Mouse (Mus musculus) cerebellum, adult 2 months (tissue): ENCODE measurements around the gene Rcbtb1. TPM values are rescaled to one million over a fixed set of nuclear protein-coding genes. Genes with fewer than 3 reads are reported as not detected.

Experiments
- DNase-seq, 2 experiments: peaks; one replicate each; pipeline ENCODE4 v3.0.0; 2021
- H3K27ac ChIP-seq: fragments of 200-500 bp; 2 replicates; pipeline ENCODE4 v1.5.1; 2012; ENCODE audit warnings: low read length, control low read depth, inconsistent platforms; ENCODE audit not compliant: insufficient read depth
- H3K27me3 ChIP-seq: fragments of 200-500 bp; 2 replicates; pipeline ENCODE4 v1.6.1; 2012; ENCODE audit warnings: inconsistent platforms, mild to moderate bottlenecking, low read length, moderate library complexity; ENCODE audit not compliant: control insufficient read depth, insufficient read depth
- H3K4me1 ChIP-seq: fragments of 200-500 bp; 2 replicates; pipeline ENCODE4 v1.6.1; 2011; ENCODE audit warnings: low read length; ENCODE audit not compliant: control insufficient read depth, insufficient read depth
- H3K4me3 ChIP-seq: fragments of 200-500 bp; replicated peaks from 2 replicates; pipeline ENCODE3; 2011; ENCODE audit warnings: mild to moderate bottlenecking, low read depth, low read length, control low read depth; ENCODE audit not compliant: insufficient read depth
- CTCF ChIP-seq: fragments of 200-500 bp; IDR thresholded peaks from 2 replicates; pipeline ENCODE4 v1.5.1; 2011; ENCODE audit warnings: low read depth, mild to moderate bottlenecking, control low read depth, low read length, moderate library complexity, borderline replicate concordance; ENCODE audit not compliant: insufficient read depth
- POLR2A ChIP-seq: fragments of 200-500 bp; IDR thresholded peaks from 2 replicates; pipeline ENCODE4 v1.6.1; 2011; ENCODE audit warnings: low read length, control low read depth, borderline replicate concordance; ENCODE audit not compliant: insufficient read depth
- WGBS: fragments of 180-500 bp; shearing (Covaris S2); methylation state at CpG from one replicate; pipeline ENCODE4 v1.1.7; 2018; 5-methylcytosine and 5-hydroxymethylcytosine counted together
- polyA plus RNA-seq: library from polyadenylated mRNA; depleted of rRNA; stranded (reverse); fragments of >200 nt; gene quantifications from 2 replicates; pipeline ENCODE4 v1.2.3, GENCODE M21; 2012; rRNA removed

Gene Rcbtb1
- 51.1 and 54.4 TPM in 2 replicates for polyA plus RNA-seq

DNA sequence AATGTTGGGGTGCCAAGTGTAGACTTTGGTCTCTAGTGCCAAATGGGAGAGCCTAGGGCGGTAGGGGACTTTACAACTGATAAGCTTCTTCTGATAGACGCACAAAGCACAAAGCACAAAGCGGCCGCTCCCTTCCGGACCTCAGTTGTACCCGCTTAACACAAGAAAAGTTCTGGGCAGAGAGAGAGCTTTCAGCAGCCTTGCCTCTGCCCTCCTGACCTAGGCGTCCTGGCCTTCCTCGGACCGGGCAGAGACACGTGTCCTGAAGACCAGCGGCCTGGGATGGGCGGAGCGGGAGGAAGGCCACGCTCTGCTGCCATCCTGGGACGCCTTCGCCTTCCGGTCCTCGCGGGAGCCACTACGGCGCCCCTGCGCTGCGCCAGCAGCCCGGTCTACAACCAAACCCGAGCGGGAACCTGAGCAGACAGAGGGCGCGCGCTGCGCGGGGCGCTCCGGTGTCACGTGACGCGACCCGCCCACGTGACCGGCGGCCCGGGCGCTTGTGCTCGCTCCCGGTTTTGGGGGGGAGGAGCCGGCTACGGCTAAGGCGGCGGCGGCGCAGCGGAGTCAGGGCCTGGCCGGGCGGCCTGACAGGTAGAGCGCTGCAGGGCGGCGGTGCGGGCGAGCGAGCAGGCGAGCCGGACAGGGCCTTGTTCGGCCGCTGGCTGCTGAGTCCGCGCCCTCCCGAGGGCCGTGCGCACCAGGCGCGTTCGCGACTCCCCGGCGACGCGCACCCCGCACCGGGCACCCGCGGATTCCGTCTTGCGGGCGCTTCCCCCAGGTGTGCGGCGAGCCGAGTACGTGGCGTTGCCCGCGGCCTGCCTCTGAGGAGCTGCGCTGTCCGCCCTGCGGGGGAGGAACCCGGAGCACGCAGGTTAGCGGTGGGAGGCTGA lies at the start of gene Rcbtb1:
Rcbtb1 (plus strand) TSS at position 499 of the 893 bp plus-strand sequence.
- WGBS: under 1% methylated on average over 88 of the region's 96 CpGs
- H3K27me3 ChIP-seq: no peaks in the 10 kb centered on the region
- DNase-seq: peak; percentile 95
- TF ChIP-seq POLR2A (peak; percentile 42), CTCF (peak; percentile 28; the same call in 1 of the 2 replicates)
- H3K27ac ChIP-seq: peak within 1 kb of the TSS; percentile 84
- H3K4me1 ChIP-seq: peaks cover under 1% of the 10 kb centered on the region; the same call in 1 of the 2 replicates
- peak within 1 kb of the TSS; percentile 86 for H3K4me3 ChIP-seq

DNA sequence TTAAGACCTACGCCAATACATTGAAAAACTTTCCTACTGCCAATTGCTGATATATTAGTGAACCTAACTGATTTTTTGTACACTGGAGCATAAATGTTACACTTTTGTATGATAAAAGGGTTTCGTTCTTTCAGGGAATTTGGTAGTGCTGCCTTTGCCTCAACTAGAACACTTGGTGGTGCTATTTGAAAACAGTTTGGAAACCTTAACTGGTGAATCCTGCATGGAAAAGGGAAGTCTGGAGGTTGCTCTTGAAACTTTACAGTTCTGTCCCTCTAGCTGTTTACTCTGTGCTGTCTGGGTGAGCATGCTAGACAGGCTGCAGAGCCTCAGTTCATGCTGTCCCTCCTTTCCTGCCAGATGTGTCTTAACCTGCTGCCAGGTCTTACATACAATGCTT lies 45.4 kb upstream of the Rcbtb1 start:
- WGBS: 79% methylated on average over 2 of the region's 2 CpGs
- DNase-seq: peak in 1 of 2 experiments; percentile 4
- Histone ChIP-seq H3K27me3 (no peaks in the 10 kb centered on the region), H3K4me3 (no peak overlapping the region), H3K4me1 (no peaks in the 10 kb centered on the region), H3K27ac (no peak overlapping the region)
- TF ChIP-seq CTCF (peak; percentile 33; the same call in 1 of the 2 replicates), POLR2A (no peak)

DNA sequence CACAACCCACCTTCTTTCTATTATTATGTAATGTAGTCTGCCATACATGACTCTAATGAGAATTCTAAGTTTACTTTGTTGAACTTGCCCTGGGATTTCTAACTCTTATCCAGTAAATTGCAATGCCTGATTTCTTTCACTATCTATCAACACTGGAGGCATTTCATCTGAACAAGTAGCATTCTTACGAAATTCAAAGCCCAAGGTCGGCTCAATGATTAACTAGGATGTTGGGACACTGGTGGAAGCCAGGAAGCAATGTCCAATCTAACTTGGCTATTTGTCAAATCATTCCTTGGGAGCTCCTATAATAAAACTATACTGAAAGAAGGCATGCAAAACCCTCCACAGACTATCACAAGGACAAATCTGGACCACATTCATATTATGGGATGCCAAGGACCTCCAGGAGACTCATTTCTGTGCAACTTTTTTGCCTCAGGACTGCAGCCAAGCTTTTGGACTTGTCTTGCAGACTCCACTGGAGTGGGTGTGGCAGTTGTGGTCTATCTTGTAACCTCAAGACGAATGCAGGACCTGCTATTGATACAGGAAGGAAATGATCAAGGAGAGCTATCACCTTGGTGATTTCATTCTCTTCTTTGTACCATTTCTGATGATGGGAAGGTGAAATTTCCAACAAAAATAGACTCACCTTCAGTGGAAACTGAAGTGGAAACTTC lies 43.9 kb upstream of the Rcbtb1 start:
- WGBS: 80% methylated on average over 3 of the region's 3 CpGs
- no peaks in the 10 kb centered on the region for H3K27me3 ChIP-seq
- no peaks in the 10 kb centered on the region for H3K4me1 ChIP-seq
- TF ChIP-seq POLR2A (no peak), CTCF (no peak)
- no peak overlapping the region for H3K27ac ChIP-seq
- no peak overlapping the region for H3K4me3 ChIP-seq
- DNase-seq: no peak

DNA sequence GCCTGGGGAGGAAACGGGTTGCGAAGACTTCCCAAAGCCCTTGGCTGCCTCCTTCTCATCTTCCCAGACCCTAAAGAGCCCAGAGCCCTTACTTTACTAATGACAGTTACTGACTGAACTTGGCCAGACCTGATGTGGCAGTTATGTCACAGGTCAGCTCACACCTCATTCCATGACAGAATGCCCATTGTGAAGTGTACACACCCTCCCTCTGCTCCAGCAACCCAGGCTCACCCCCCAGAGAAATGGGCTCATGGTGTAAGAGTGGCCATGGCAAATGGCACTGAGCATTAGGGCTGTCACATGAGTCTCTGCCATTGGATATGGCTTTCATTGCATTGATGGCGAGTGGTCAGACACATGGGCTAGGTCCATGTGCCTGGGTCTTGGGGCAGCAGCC lies 22.4 kb upstream of the Rcbtb1 start, which contains the start of gene Gm5142:
Gm5142 (minus strand) TSS at position 101 of the 400 bp plus-strand sequence.
- WGBS: 87% methylated on average over 3 of the region's 3 CpGs
- DNase-seq: no peak
- Histone ChIP-seq H3K27ac (no peak within 1 kb of the TSS), H3K4me1 (no peaks in the 10 kb centered on the region), H3K27me3 (no peaks in the 10 kb centered on the region), H3K4me3 (no peak within 1 kb of the TSS)
- TF ChIP-seq CTCF (no peak), POLR2A (no peak)

DNA sequence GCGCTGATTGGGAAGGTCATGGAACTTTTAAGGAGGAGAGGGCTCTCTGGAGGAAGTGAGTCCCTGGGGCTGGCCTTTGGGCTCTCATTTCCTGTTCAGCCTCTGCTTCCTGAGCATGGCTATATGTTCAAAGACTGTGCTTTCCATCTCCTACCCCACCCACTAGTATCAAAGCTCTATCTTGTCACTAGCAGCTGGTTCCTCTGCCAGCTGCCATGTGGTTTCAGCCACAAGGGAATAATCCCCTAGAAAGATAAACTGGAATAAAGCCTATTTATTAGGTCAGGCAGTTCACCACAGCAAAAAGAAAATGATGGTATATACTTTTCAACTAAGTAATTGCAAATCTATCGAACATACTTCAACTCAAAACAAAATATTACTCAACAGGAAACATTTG lies 18.3 kb upstream of the Rcbtb1 start:
- Histone ChIP-seq H3K4me3 (no peak overlapping the region), H3K27me3 (no peaks in the 10 kb centered on the region), H3K27ac (no peak overlapping the region), H3K4me1 (no peaks in the 10 kb centered on the region)
- TF ChIP-seq POLR2A (no peak), CTCF (no peak)
- 81% methylated on average over 2 of the region's 2 CpGs for WGBS
- DNase-seq: no peak

DNA sequence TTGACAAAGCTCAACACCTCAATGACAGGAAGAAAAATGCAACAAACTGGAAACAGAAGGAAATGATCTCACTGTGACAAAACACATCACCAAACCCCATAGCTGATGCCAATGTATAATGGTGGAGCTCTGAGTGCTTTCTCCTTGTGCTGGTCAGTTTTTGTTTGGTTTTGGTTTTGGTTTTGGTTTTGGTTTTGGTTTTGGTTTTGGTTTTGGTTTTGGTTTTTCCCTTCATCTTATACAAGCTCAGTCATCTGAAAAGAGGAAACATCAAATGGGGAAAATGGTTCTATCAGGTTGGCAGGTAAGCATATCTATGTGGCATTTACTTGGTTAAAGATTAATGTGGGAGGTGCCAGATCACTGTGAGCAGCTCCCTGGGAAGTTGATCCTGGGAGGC lies 15.5 kb upstream of the Rcbtb1 start:
- TF ChIP-seq CTCF (no peak), POLR2A (no peak)
- no peak for DNase-seq
- Histone ChIP-seq H3K4me1 (no peaks in the 10 kb centered on the region), H3K27me3 (no peaks in the 10 kb centered on the region), H3K27ac (no peak overlapping the region), H3K4me3 (no peak overlapping the region)

DNA sequence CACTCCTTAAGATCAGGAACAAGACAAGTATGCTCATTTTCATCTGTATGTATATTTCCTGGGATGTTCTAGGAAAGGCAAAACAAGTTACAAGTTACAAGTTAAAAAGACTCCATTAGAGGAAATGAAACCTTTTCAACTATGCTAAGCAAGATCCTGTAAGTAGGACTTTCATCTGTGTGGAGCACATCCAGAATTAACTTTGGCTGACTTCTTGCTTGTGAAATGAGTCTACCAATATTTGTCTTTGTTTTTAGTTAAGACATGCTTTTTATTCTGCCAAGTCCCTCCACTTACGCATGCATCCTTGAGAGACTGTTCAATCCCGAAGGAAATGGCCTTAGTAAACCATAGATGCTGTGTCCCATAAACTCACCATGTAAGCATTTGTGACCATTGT lies 14.9 kb upstream of the Rcbtb1 start:
- Histone ChIP-seq H3K4me3 (no peak overlapping the region), H3K27me3 (no peaks in the 10 kb centered on the region), H3K4me1 (no peaks in the 10 kb centered on the region), H3K27ac (no peak overlapping the region)
- WGBS: 81% methylated on average over 2 of the region's 2 CpGs
- TF ChIP-seq CTCF (no peak), POLR2A (no peak)
- DNase-seq: no peak

- no peak for DNase-seq
- H3K4me3 ChIP-seq: peak overlapping the region; percentile 86
- TF ChIP-seq CTCF (no peak), POLR2A (no peak)
- no peaks in the 10 kb centered on the region for H3K27me3 ChIP-seq
- H3K4me1 ChIP-seq: peaks cover 6% of the 10 kb centered on the region; the same call in 1 of the 2 replicates
- H3K27ac ChIP-seq: peak overlapping the region; percentile 84
- 1% methylated on average over 21 of the region's 21 CpGs for WGBS
Measured at GRCm38 (mm10) chr14:59201604-59202215, 701 bp downstream of the Rcbtb1 start.
